Mouse (Mus musculus): ENCODE measurements around the gene Lhfp.

Lhfp gene

DNA sequence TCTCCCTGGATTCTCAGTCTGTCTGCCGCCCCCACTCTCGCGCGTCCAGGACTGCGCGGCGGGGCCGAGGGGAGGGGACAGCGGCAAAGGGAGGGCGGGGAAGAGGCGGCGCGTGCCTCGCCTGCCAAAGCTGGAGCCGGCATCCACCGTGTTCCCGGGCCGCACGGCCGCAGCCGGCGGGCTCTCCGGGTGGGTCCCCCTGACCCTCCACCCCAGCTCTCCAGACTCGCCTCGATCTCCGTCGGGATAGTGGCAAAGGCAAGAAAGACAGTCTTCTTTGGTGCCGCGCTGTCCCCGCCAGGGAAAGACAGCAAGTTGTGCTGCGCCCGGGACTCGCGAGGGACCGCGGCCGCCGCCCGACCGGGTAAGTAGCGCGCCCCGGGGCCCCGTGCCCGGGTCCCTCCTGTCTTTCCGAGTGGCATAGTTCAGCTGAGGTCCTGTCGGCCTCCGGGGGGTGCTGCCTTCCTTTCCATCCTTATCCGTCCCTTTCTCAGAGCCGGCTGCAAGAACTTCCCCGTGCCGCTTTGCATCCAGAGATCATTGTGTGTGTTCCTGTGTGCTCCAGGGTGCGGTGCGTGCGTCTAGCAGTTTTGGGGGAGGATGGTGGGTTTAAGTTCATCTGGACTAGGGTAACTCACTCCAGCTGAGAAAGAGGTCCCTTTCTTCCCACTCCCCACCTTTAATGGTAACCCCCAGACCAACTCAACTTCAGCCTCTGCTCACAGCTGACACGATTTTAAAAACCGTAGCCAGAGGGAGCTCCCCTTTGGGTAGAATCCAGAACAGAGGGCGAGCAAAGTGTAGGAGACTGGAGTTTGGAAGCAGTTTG lies at the start of gene Lhfp:
TSS of gene Lhfp (plus strand) at position 118 of the 829 bp plus-strand sequence.
- DNase-seq (ENCODE audit: low read depth, low spot score): no peak

- no peak for DNase-seq (ENCODE audit: low read depth, low spot score)
Measured at GRCm38 (mm10) chr3:52993296-52993695, 48.0 kb upstream of the Lhfp start.

- DNase-seq (ENCODE audit: low read depth, low spot score): no peak
Measured at GRCm38 (mm10) chr3:52994666-52995065, 46.7 kb upstream of the Lhfp start.

DNA sequence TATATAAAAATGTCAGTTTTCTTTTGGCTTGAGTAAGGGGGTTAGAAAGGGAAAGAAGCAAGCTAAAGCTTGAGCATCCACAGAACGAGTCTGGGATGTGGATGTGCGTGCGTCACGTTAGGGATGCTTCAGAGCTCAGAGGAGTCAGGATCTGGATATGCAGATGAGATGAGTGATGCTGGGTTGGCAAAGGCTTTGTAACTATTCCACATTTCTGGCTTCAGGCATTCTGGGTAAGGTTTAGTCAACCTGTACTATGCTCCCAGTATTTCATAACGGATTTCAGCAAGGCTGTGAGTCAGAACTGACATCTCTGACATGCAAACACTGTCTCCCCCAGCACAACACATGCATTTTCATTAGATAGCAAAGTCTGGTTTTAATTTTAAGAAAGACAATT lies 44.7 kb upstream of the Lhfp start:
- DNase-seq (ENCODE audit: low read depth, low spot score): no peak

DNA sequence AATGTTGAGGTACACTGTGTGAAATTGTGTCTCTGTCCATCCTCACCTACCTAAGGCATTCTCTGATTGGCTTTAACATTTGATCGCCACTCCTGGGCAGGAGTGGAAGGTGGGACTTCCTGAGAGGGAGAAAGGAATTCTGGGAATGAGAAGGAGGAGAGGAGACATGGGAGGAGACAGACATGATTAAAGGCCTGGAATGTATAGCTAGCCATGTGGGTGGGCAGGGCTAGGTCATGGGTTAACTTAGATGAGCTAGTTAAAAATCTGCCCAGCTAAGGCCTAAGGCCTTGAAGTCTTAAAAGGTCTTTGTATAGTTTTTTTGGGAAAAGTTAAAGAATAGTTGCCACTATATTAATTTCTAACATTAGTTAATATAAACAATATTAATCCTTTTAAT lies 43.9 kb upstream of the Lhfp start:
- DNase-seq (ENCODE audit: low read depth, low spot score): no peak

DNA sequence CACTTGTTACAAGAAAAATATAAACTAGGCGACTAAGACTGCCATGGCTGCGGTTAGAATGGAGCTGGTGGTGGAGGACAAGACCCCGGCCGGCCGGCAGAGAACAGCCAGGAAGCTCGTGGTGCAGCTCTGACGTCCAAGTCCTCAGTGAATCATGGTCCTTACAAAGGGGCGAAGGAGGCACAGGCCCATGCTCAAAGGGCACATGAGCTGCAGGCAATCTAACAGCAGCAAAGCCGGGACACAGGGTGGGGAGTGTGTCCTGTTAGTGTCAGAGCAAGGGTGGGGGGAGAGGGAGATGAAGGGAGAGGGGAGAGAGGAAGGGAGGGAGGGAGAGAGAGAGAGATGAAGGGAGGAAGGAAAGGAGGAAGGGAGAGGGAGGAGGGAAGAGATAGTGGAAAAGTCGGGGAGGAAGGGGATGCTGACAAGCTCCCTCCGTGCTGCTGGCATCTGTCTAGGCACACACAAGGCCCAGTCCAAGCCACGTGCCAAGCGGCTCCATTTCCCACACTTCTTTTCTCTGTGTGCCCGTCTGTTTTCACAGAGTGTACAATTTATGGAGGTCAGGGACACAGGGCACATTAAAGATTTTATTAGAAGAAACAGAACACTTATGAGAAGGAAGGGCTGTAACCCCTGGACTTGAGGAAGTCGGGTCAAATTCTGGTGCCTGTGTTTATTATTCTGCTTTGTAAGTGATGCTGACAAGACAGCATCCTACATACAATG lies 42.1 kb upstream of the Lhfp start:
- no peak for DNase-seq (ENCODE audit: low read depth, low spot score)

DNA sequence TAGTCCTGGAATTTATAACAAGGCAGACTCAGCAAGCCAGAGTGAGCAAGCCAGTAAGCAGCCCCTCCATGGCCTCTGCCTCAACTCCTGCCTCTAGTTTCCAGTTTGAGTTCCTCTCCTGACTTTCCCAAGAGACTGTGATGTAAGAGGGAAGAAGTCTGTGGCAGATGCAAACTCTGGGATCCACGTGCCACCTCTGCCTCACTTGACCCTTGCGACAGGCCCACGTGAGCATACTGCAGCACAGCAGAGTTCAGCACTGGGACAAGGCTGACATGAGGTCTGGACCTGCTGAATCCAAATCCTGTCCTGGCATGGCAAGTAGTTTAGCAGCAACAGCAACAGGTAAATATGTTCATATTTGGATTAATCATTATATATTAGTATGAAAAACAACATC lies 41.3 kb upstream of the Lhfp start:
- no peak for DNase-seq (ENCODE audit: low read depth, low spot score)

- no peak for DNase-seq (ENCODE audit: low read depth, low spot score)
Measured at GRCm38 (mm10) chr3:53002076-53002475, 39.3 kb upstream of the Lhfp start.

- DNase-seq (ENCODE audit: low read depth, low spot score): no peak
Measured at GRCm38 (mm10) chr3:53004406-53005114, 36.8 kb upstream of the Lhfp start.

- no peak for DNase-seq (ENCODE audit: low read depth, low spot score)
Measured at GRCm38 (mm10) chr3:53007411-53007810, 33.9 kb upstream of the Lhfp start.

GRCm38 (mm10) chr3:53016436-53017340 lies 24.6 kb upstream of the Lhfp start, which contains the start of gene Cog6:
TSS of gene Cog6 (minus strand) at chr3:53017237.
- peak; percentile 80 for DNase-seq (ENCODE audit: low read depth, low spot score)

- DNase-seq (ENCODE audit: low read depth, low spot score): no peak
Measured at GRCm38 (mm10) chr3:53027333-53027732, 14.0 kb upstream of the Lhfp start.

DNA sequence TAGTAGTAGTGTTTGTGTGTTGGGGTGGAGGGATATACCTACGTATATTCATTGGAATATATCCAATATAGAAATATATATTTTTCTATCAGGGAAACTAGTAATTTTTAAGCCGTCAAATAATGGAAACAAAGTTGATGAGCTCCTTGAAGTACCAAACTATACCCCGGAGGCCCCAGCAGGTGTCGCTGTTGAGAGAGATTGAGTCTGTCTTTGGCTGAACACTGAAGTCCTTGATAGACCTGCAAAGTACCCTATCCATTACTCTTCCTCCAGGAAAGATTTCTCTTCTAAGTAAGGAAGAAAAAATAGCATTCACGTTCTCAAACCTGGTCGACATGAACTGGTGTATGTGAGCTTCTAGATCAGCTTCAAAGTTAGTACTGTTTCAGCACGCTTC lies 12.3 kb upstream of the Lhfp start:
- peak; percentile 45 for DNase-seq (ENCODE audit: low read depth, low spot score)

- no peak for DNase-seq (ENCODE audit: low read depth, low spot score)
Measured at GRCm38 (mm10) chr3:53031586-53031985, 9.7 kb upstream of the Lhfp start.

DNA sequence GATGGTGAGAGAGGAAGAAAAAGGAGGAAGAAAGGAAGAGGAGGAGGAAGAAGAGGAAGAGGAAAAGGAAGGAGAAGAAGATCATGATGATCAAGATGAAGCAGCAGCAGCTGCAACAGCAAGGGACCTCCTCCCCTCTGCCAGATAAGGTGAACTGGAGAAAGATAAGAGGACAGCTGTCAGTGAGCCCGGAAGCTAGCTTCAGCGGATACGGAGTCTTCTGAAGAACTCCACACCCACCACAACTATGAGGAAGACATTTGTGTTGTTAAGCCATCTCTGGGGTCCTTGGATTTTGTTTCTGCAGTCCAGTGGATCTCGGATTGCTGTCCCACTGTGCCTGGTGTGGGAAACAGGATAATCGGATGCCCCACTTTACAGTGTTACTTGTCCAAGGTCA lies 8.9 kb upstream of the Lhfp start:
- DNase-seq (ENCODE audit: low read depth, low spot score): no peak

- DNase-seq (ENCODE audit: low read depth, low spot score): no peak
Measured at GRCm38 (mm10) chr3:53033448-53033847, 7.9 kb upstream of the Lhfp start.

- no peak for DNase-seq (ENCODE audit: low read depth, low spot score)
Measured at GRCm38 (mm10) chr3:53036076-53036475, 5.3 kb upstream of the Lhfp start.

DNA sequence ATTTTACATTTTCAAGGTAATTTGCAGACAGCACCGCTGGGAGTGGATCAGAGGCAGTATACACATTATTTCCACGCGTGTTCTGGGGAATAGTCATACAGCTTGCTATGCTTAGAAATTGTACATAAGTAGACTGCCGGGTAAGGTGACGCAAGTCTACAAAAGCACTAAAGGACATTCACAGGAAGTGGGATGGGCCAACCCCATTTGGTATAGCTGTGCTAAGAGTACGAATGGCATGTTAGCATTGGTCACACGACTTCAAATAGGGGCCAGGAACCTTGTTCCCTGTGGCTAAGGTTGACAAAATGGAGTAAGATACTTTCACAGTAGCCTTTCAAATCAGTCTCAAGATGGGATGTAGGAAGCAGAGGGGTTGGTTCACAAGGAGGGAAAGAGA lies 4.4 kb upstream of the Lhfp start:
- no peak for DNase-seq (ENCODE audit: low read depth, low spot score)

DNA sequence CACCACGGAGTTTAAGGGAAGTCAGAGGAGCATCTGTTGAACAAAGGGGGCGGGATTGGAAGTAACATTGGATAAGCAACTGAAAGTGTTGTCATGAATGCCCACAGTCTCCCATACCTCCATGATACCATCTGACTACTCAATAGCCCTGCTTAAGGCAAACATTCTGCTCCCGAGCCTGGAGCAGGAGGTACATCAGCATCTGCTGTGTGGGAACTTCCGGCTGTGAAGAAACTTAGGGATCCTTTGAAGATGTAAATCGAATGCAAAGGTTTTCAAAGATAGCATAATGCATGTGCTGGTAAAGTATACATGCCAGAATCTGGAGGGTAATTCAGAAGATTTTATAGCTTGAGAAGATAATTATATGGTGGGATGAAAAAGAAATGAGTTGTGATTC lies 2.4 kb upstream of the Lhfp start:
- no peak for DNase-seq (ENCODE audit: low read depth, low spot score)

- DNase-seq (ENCODE audit: low read depth, low spot score): no peak
Measured at GRCm38 (mm10) chr3:53039746-53040145, 1.6 kb upstream of the Lhfp start.
